Mouse (Mus musculus): ENCODE measurements around the gene Ntrk1. TPM values are rescaled to one million over a fixed set of nuclear protein-coding genes. Genes with fewer than 3 reads are reported as not detected.

Ntrk1 gene
- 0.18 and 0.49 TPM in 2 replicates for polyA plus RNA-seq (2021; fragmentation: Nextera tagmentation)
- long read RNA-seq, experiment 1, result 0 reads
- long read RNA-seq, experiment 2, result 0 reads

DNA sequence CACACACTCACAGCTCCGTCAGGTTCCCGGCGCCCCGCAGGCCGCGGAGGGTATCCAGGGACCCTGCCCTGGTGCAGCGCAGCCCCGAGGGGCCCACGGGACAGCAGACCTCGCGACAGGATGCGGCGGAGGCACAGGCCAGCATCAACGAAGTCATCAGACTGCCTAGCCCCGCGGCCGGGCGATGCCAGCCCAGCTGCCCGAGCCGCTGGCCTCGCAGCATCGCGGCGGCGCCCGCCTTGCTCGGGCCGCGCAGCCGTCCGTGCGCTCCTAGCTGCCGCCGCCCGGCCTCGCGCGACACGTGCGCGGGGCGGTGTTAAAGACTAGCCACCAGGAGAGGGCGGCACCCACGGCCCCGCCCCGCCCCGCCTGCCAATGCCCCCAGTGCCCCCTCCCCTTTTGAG is at the start of gene Ntrk1:
Gene Ntrk1 (minus strand): TSS at position 241 of the 404 bp plus-strand sequence.

DNA sequence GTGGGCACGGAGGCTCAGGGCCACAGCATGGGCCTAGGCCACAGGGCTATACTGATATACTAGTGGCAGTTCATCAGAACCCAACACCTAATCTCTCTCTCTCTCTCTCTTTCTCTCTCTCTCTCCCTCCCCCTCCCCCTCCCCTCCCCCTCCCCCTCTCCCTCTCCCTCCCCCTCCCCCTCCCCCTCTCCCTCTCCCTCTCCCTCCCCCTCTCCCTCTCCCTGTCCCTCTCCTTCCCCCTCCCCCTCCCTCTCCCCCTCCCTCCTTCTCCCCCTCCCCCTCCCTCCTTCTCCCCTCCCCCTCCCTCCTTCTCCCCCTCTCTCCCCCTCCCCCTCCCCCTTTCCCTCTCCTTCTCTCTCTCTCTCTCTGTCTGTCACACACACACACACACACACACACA is 29.2 kb upstream of the Ntrk1 start, which contains the start of gene Pear1:
Gene Pear1 (minus strand): TSS at position 101 of the 400 bp plus-strand sequence.

DNA sequence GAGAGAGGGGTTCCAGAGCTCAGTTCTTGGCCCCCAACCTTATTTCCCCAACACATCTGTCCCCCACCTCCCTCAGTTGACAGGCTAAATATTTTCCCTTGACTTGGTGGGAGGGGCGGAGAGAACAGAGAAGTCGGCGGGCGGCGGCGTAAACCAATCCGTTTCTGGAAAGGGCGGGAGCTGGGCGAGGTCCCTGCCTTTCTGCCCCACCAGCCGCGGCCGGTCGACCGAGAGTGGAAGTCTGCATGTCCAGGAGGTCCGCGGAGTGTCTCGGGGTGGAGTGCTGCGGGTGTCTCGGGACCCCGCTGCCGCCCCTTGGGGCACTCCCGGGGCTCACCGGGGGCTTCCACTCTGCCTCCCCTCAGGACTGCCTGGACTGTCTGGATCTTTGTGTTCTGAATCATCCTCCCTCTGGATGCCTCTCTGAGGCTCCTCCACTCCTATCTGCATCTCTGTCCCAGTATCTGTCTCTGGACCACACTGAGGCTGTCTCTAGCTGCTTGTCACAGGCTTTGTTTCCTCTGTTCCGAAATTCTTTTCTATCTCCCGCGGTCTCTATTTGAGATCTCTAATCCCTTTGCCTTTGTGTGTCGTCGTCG is 1.9 kb upstream of the Ntrk1 start, which contains the start of gene Insrr:
Gene Insrr (plus strand): TSS at position 216 of the 599 bp plus-strand sequence.

DNA sequence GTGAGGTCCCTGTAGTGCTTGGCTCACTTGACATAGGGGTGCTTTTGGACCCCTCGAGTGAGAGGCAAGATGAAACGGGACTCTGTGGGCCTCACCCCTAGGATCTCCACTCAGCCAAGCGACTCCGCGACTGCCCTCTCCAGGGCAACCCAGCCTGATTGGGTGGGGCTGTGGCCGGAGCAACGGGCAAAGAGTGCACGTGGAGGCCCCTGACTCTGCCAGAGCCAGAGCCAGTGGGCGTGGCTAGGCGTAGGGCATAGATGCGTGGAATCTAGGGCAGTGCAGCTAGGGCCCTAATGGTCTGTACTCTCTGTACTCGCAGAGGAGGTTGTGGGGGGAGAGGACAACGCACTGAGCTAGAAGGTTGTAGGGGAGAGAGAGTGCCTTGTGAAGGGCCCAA is 46.5 kb downstream of the Ntrk1 start, which contains the start of gene Lrrc71:
Gene Lrrc71 (minus strand): TSS at position 195 of the 400 bp plus-strand sequence.

Other genes starting within 250 kb of the Ntrk1 start
- gene Arhgef11, start 177.6 kb downstream of the Ntrk1 start, polyA plus RNA-seq (2021; fragmentation: Nextera tagmentation), result 4.9 and 5.6 TPM in 2 replicates
- 0.46 and 0.98 TPM in 2 replicates for gene Lrrc71, start 46.5 kb downstream of the Ntrk1 start, polyA plus RNA-seq (2021; fragmentation: Nextera tagmentation)
- 0.15 TPM in 1 of 2 replicates, not detected in the other for gene Insrr, start 1.8 kb upstream of the Ntrk1 start, polyA plus RNA-seq (2021; fragmentation: Nextera tagmentation)
- 2.2 and 3.1 TPM in 2 replicates for gene Pear1, start 29.1 kb upstream of the Ntrk1 start, polyA plus RNA-seq (2021; fragmentation: Nextera tagmentation)
- 0.08 TPM in 1 of 2 replicates, not detected in the other for gene Sh2d2a, start 51.6 kb upstream of the Ntrk1 start, polyA plus RNA-seq (2021; fragmentation: Nextera tagmentation)
- gene Prcc, start 90.4 kb upstream of the Ntrk1 start, polyA plus RNA-seq (2021; fragmentation: Nextera tagmentation), result 2.4 and 2.7 TPM in 2 replicates
- 90.1 and 97.6 TPM in 2 replicates for gene Hdgf, start 111.2 kb upstream of the Ntrk1 start, polyA plus RNA-seq (2021; fragmentation: Nextera tagmentation)
- 77.3 and 83.4 TPM in 2 replicates for gene Mrpl24, start 124.3 kb upstream of the Ntrk1 start, polyA plus RNA-seq (2021; fragmentation: Nextera tagmentation)
- 3.4 and 3.7 TPM in 2 replicates for gene Isg20l2, start 135.2 kb upstream of the Ntrk1 start, polyA plus RNA-seq (2021; fragmentation: Nextera tagmentation)
- 8.3 and 10.7 TPM in 2 replicates for gene Rrnad1, start 135.6 kb upstream of the Ntrk1 start, polyA plus RNA-seq (2021; fragmentation: Nextera tagmentation)
- 2.6 and 10.6 TPM in 2 replicates for gene Crabp2, start 153.5 kb upstream of the Ntrk1 start, polyA plus RNA-seq (2021; fragmentation: Nextera tagmentation)
- gene Nes, start 175.9 kb upstream of the Ntrk1 start, polyA plus RNA-seq (2021; fragmentation: Nextera tagmentation), result 1.4 and 2.2 TPM in 2 replicates
- 185 and 220 TPM in 2 replicates for gene Bcan, start 205.1 kb upstream of the Ntrk1 start, polyA plus RNA-seq (2021; fragmentation: Nextera tagmentation)
- gene Hapln2, start 232.4 kb upstream of the Ntrk1 start, polyA plus RNA-seq (2021; fragmentation: Nextera tagmentation), result 12.8 and 16.0 TPM in 2 replicates
- 18.0 and 18.5 TPM in 2 replicates for gene Gpatch4, start 247.9 kb upstream of the Ntrk1 start, polyA plus RNA-seq (2021; fragmentation: Nextera tagmentation)

Data from layer of hippocampus, adult 6 months (tissue).